Mouse (Mus musculus) embryonic facial prominence, embryonic 13.5 days (tissue): ENCODE data around the gene Gatb. TPM values are rescaled to one million over a fixed set of nuclear protein-coding genes. Genes with fewer than 3 reads are reported as not detected.
A peak's percentile ranks its signal among the peaks of the same experiment; 100 is the strongest.
"Not testable (repeated sequence)": the region's sequence is repeated elsewhere in the genome, so short reads cannot be mapped to it uniquely, and the experiment has no call there.

Experiments
- ATAC-seq: fragments of 200-750 bp; cut with Nextera tagmentation; 2 replicates; pipeline ENCODE4 v1.8.0; 2017; ENCODE audit warnings: low read depth; ENCODE audit not compliant: insufficient number of reproducible peaks, insufficient read depth, low FRiP score, low TSS enrichment
- H3K27ac ChIP-seq: fragments of 300-500 bp; sonication (generic); 2 replicates; pipeline ENCODE4 v1.5.1; 2015; ENCODE audit warnings: moderate library complexity, mild to moderate bottlenecking, inconsistent platforms
- H3K27me3 ChIP-seq: fragments of 300-500 bp; sonication (generic); 2 replicates; pipeline ENCODE4 v1.6.1; 2015; ENCODE audit warnings: mild to moderate bottlenecking, inconsistent platforms
- H3K36me3 ChIP-seq: fragments of 300-500 bp; sonication (generic); 2 replicates; pipeline ENCODE4 v1.6.1; 2015; ENCODE audit warnings: mild to moderate bottlenecking, inconsistent platforms
- H3K4me1 ChIP-seq: fragments of 300-500 bp; sonication (generic); 2 replicates; pipeline ENCODE4 v1.6.1; 2015; ENCODE audit warnings: inconsistent platforms
- H3K4me2 ChIP-seq: fragments of 300-500 bp; sonication (generic); 2 replicates; pipeline ENCODE4 v1.6.1; 2015; ENCODE audit warnings: moderate library complexity, mild to moderate bottlenecking, inconsistent platforms
- H3K4me3 ChIP-seq: fragments of 300-500 bp; sonication (generic); 2 replicates; pipeline ENCODE4 v1.5.1; 2015; ENCODE audit warnings: mild to moderate bottlenecking, inconsistent platforms
- H3K9ac ChIP-seq: fragments of 300-500 bp; sonication (generic); 2 replicates; pipeline ENCODE4 v1.6.1; 2015; ENCODE audit warnings: mild to moderate bottlenecking, inconsistent platforms
- H3K9me3 ChIP-seq: fragments of 300-500 bp; sonication (generic); 2 replicates; pipeline ENCODE4 v1.6.1; 2016; ENCODE audit warnings: inconsistent platforms
- WGBS: fragments of 180-500 bp; shearing (Covaris S2); methylation state at CpG from one replicate; pipeline ENCODE4 v1.1.7; 2015; ENCODE audit warnings: mixed read lengths; 5-methylcytosine and 5-hydroxymethylcytosine counted together
- polyA plus RNA-seq: library from polyadenylated mRNA; unstranded; fragments of >200 nt; fragmentation: Nextera tagmentation; extraction: Ambion mirVana; gene quantifications from 2 replicates; pipeline ENCODE4 v1.2.1, GENCODE M21; 2015

The Gatb gene
- polyA plus RNA-seq, 1 experiment from 2014 or later, result 22.5 TPM

DNA sequence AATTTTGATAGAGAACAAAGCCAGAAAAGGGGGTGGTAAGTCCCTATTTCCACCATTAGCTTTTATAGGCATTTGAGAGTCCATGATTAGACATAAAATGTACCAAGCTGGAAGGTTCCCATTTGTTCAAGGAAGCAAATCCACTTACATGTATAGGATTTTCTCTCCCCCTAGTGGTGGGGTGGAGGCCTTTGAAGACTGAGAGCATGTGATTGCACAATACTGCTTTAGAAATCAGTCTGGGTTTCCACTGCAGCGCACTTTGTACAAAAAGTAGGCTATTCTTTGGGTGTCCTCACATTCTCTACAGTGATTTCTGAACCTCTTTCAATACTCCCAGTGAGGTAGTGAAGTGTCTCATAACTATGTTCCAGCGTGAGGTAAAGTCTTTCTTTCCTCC is 2.6 kb upstream of the Gatb start:
- ATAC-seq, result no peak
- Histone ChIP-seq H3K27ac (no peak overlapping the region), H3K27me3 (no peaks in the 10 kb centered on the region), H3K4me2 (no peak overlapping the region), H3K9me3 (no peaks in the 10 kb centered on the region), H3K36me3 (no peaks in the 10 kb centered on the region), H3K9ac (no peak overlapping the region), H3K4me3 (no peak overlapping the region), H3K4me1 (peaks cover 3% of the 10 kb centered on the region; the same call in 1 of the 2 replicates)
- 66% methylated on average over 2 of the region's 2 CpGs for WGBS

DNA sequence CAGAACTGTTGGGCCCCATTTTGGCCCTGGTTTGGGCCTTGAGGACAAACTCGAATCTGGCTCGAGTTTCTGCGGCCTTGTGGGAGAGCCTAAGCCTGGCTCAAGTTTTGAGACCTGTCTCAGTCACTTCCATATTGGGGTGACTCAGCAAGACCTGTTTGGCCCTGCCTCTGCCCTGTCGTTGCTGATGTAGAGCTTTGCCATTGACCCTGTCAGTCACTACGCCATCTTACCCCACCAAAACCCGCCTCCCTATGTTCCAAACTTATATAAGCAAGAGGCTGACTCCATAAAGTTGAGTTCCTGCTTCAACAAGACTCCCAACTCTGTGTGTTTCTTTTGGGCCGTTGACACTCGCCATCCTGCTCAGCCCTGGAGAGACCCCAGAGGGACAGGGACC is 1.4 kb upstream of the Gatb start:
- H3K4me3 ChIP-seq, H3K27ac ChIP-seq, H3K36me3 ChIP-seq, ATAC-seq, H3K9ac ChIP-seq, H3K27me3 ChIP-seq, H3K9me3 ChIP-seq, H3K4me2 ChIP-seq, H3K4me1 ChIP-seq: not testable (repeated sequence)
- WGBS, result 88% methylated on average over 8 of the region's 8 CpGs

DNA sequence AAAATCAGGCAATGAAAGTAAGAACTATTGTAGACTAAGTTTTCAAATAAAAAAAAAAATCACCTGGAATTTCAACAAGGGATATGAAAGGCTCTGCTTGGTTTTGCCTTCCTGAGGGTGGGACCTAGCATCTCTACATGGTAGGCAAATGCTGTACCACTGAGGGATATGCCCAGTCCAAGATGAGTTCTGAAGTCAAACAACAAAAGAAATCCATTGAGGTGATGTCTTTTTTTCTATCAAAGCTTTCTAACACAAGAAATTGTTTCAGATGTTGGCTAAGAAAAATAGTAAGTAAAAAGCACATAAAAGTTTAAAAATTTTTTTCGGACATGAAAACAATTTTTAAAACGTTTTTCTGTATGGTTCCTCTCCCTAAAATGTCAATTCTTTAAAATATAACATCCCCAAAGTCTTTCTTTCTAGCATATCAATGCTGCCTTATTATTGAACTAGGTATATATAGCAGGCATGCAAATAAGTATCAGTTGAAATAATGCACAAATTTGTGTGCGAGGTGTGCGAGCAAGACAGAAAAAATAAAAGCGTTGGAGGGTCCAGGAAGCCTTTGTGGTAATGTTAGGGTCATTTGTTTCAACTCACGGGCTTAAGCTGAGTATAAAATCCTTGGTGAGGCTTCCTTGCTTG is 579 bp upstream of the Gatb start:
- no peaks in the 10 kb centered on the region for H3K9me3 ChIP-seq
- H3K4me1 ChIP-seq, result peaks cover 3% of the 10 kb centered on the region; the same call in 1 of the 2 replicates
- H3K36me3 ChIP-seq, result no peaks in the 10 kb centered on the region; the same call in 1 of the 2 replicates
- H3K27me3 ChIP-seq, result no peaks in the 10 kb centered on the region
- no peak for ATAC-seq
- 23% methylated on average over 6 of the region's 6 CpGs for WGBS
- peak overlapping the region; percentile 74 for H3K4me3 ChIP-seq
- no peak overlapping the region for H3K27ac ChIP-seq
- H3K4me2 ChIP-seq, result peak overlapping the region; percentile 83
- peak overlapping the region; percentile 61 for H3K9ac ChIP-seq

DNA sequence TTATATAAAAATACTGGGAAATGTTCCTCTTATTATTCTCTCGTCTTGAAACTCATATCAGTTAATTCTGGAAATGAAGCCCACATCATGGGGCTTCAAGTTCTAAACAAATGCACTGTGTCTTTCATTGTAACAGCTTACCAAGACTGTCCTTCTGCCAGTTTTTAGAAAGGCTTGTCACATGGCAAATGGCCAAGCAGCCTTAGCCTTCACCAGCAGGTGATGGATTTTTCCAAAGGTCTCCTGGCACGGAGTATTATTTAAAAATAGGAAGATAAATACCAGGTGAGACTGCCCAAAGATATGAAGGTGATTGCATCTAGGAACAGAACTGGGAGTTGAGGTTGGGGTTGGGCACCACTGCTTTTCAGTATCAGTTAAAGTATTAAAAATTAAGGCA is 8.8 kb downstream of the Gatb start:
- Histone ChIP-seq H3K27ac (no peak overlapping the region), H3K36me3 (0 out of 2 replicates have a peak, but pooled peaks cover 5% of the 10 kb centered on the region), H3K27me3 (no peaks in the 10 kb centered on the region), H3K4me3 (no peak overlapping the region), H3K4me1 (no peaks in the 10 kb centered on the region), H3K4me2 (no peak overlapping the region), H3K9me3 (no peaks in the 10 kb centered on the region), H3K9ac (no peak overlapping the region)
- 75% methylated on average over 2 of the region's 2 CpGs for WGBS
- ATAC-seq, result no peak

DNA sequence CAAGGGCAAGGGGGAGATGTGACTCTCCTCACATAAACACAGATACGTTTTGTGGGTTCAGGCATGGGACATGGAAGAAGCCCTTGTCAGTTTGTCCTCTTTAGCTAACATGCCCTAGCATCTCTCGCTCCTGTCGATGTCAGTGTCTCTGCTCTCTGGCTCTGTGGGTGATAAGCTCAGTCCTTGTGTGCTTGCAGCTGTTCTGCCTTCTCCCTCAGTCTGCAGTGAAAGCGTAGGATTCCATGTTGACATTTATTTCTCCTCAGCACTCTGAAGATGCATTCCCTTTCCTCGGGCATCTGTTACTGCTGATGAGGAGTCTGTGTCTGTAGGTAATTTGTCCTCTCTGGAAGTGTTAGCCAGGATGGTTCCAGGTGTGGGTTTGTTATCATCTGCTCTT is 9.3 kb downstream of the Gatb start:
- Histone ChIP-seq H3K4me1 (no peaks in the 10 kb centered on the region), H3K4me3 (no peak overlapping the region), H3K27me3 (no peaks in the 10 kb centered on the region), H3K9ac (no peak overlapping the region), H3K4me2 (no peak overlapping the region), H3K9me3 (no peaks in the 10 kb centered on the region), H3K27ac (no peak overlapping the region), H3K36me3 (0 out of 2 replicates have a peak, but pooled peaks cover 5% of the 10 kb centered on the region)
- no peak for ATAC-seq
- 86% methylated on average over 5 of the region's 5 CpGs for WGBS

DNA sequence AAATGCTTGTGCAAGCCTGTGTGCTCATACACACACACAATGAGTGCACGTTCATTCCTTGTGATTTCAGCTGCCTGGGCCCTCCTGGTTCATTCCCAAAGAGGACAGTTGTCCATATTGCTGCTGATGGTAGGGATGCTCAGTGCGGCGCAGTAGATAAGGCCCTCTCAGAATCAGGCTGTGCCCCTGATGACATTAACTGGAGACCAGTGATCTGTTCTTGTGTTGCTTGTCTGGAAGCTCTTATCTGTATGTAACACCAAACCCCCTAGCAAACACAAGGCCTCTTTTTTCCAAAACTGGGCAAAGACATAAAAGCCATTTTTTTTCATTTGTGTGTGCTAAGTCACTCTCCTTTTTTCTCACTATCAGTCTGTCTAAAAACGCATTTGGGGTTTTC is 11.0 kb downstream of the Gatb start:
- no peak overlapping the region for H3K9ac ChIP-seq
- WGBS, result 87% methylated on average over 4 of the region's 4 CpGs
- no peak overlapping the region for H3K4me3 ChIP-seq
- no peaks in the 10 kb centered on the region for H3K4me1 ChIP-seq
- no peak for ATAC-seq
- no peak overlapping the region for H3K27ac ChIP-seq
- no peaks in the 10 kb centered on the region for H3K27me3 ChIP-seq
- 0 out of 2 replicates have a peak, but pooled peaks cover 5% of the 10 kb centered on the region for H3K36me3 ChIP-seq
- H3K4me2 ChIP-seq, result no peak overlapping the region
- no peaks in the 10 kb centered on the region for H3K9me3 ChIP-seq

DNA sequence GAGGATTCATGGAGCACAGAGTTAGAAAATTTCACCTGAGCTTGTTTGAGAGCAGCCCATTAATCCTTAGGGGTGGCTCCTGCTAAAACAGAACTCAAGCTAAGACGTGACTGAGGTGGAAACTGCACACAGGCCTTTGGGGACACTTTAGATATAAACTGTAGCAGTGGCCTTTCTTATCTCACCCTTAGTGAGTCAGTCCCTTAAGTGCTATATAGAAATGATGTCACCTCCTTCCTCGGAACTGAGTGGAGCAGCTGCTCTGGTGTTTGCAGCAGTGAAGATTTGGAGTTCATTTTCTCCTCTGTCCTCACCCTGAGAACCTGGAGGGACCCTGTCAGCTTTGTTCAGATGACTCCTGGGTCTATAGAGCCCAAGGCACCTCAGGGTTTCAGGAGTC is 14.8 kb downstream of the Gatb start:
- ATAC-seq, result no peak
- Histone ChIP-seq H3K4me1 (no peaks in the 10 kb centered on the region), H3K9me3 (no peaks in the 10 kb centered on the region), H3K27me3 (no peaks in the 10 kb centered on the region), H3K9ac (no peak overlapping the region), H3K4me2 (no peak overlapping the region), H3K4me3 (no peak overlapping the region), H3K27ac (no peak overlapping the region), H3K36me3 (no peaks in the 10 kb centered on the region)
- 74% methylated on average over 2 of the region's 2 CpGs for WGBS

DNA sequence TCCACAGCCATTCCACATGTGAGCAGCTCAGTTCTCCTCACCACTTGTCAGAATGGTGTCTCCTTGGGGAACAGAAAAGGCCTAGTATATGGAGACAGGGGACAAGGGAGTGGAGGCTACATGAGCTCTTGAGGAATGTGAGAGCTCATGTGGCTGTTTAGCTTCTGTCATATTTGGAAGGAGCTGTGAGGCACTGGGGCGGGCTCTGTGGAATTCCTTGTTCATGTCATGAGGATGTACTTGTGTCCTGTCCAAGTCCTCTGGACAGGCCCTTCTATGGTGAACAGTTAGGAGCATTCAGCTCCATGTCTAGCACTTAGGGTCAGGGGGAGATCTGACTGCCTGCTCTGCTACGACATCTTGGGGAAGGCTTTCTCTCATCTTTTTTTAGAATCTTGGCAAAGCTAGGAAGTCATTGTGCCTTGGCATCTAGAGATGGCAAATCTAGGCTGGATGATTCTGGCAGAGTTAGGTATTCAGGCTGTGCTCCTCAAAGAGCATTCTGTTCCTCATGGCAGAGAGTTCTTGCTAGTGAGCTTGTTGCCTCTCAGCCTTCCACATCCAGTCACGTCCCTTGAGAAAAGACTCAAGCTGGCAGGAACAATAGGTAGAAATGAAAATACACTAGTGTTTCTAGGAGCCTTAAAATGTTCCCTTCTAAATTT is 16.3 kb downstream of the Gatb start:
- ATAC-seq, result no peak
- Histone ChIP-seq H3K9ac (no peak overlapping the region), H3K27me3 (no peaks in the 10 kb centered on the region), H3K4me2 (no peak overlapping the region), H3K36me3 (no peaks in the 10 kb centered on the region), H3K4me1 (no peaks in the 10 kb centered on the region), H3K9me3 (no peaks in the 10 kb centered on the region), H3K27ac (no peak overlapping the region), H3K4me3 (no peak overlapping the region)
- 89% methylated on average over 3 of the region's 3 CpGs for WGBS

DNA sequence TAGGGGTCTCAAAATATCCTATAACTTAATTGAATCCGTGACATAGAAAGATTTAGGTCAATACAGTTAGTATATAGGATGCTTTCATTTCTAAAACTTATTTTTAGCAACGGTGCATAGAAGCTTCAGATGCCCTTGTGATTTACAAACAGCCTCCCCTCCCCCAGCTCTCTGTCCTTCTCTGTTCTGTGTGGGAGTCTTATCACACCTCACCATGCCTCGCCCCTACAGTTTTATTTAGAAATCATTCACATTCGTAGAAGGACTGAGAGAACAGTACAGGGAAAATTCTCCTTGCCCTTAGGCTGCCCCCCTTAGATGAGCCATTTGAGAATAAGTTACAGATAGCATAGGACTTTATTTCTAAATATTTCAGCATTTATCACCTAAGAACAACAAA is 18.1 kb downstream of the Gatb start:
- H3K4me3 ChIP-seq, result no peak overlapping the region
- H3K4me2 ChIP-seq, result no peak overlapping the region
- H3K27ac ChIP-seq, result no peak overlapping the region
- no peaks in the 10 kb centered on the region for H3K36me3 ChIP-seq
- H3K9ac ChIP-seq, result no peak overlapping the region
- WGBS, result 81% methylated on average over 4 of the region's 4 CpGs
- ATAC-seq, result no peak
- no peaks in the 10 kb centered on the region for H3K9me3 ChIP-seq
- H3K4me1 ChIP-seq, result no peaks in the 10 kb centered on the region
- no peaks in the 10 kb centered on the region for H3K27me3 ChIP-seq

DNA sequence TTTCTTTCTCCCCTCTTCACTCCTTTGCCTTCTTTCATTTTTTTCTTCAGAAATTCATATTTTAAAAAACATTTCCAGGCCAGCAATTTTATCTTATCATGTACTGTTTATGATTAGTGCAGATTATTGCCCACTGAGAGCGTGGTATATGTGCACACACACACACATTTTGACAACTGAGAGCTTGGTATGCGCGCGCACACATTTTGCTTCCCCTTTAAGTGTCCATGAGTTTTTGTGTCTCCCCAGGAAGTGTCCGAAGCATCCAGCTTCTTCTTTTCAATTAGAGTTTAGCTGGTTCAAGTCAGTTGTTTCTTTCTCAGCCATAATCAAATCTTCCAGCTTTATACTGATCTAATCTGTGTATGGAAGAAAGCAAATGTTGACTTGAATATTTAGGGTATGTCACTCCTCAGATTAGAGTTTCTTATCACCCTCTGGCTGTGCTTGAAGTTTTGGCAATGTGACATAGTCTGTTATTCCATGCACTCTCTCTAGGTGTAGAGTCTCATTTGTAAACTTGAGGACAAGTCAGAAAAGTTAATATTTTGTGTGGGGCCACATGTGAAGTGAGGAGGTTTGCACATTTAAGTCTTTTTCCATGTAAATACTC is 18.8 kb downstream of the Gatb start:
- Histone ChIP-seq H3K36me3 (no peaks in the 10 kb centered on the region), H3K9me3 (no peaks in the 10 kb centered on the region), H3K4me3 (no peak overlapping the region), H3K27ac (no peak overlapping the region), H3K4me1 (no peaks in the 10 kb centered on the region), H3K4me2 (no peak overlapping the region), H3K9ac (no peak overlapping the region), H3K27me3 (no peaks in the 10 kb centered on the region)
- 89% methylated on average over 5 of the region's 5 CpGs for WGBS
- ATAC-seq, result no peak

DNA sequence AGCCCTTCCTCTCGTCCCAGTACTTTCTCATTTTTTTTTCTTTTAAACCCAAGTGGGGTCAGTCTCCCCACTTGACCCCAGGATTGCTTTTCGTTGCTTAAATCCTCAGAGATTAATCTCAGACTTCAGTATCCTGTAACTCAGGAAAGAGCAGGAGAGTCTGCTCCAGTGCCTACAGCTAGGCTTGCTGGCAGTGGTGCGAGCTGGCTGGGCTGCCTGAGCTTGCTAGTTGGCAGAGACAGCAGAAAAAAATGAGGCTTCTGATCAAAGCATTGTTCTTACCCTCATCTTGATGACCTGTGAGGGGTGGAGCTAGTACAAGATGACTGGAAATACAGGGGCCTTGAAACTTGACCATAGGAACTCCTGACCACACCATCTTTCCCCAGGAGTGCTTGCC is 20.5 kb downstream of the Gatb start:
- H3K27ac ChIP-seq, result no peak overlapping the region
- H3K27me3 ChIP-seq, result no peaks in the 10 kb centered on the region
- 44% methylated on average over 3 of the region's 3 CpGs for WGBS
- ATAC-seq, result no peak
- H3K36me3 ChIP-seq, result no peaks in the 10 kb centered on the region
- H3K9me3 ChIP-seq, result no peaks in the 10 kb centered on the region
- no peaks in the 10 kb centered on the region for H3K4me1 ChIP-seq
- no peak overlapping the region for H3K4me2 ChIP-seq
- H3K4me3 ChIP-seq, result no peak overlapping the region
- no peak overlapping the region for H3K9ac ChIP-seq

DNA sequence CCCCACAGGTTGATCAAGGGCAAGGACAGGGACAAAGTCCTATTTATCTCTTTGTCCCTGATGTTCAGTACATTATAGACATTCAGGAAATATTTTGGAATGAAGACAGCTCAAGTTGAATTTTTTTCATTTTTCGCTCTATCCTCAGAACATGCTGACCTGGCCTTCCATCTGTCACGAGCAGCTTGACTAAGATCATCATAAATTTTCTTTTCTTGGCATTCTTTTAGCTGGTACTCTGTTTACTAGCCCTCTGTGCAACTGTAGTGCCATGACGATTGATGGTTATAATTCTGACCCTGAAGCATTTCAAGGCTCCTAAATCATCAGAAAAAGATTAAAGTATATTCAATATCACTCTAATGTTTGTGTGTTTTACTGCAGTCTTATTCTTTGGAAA is 25.6 kb downstream of the Gatb start:
- no peaks in the 10 kb centered on the region for H3K36me3 ChIP-seq
- H3K4me2 ChIP-seq, result no peak overlapping the region
- no peak overlapping the region for H3K4me3 ChIP-seq
- no peaks in the 10 kb centered on the region for H3K9me3 ChIP-seq
- H3K4me1 ChIP-seq, result peaks cover 5% of the 10 kb centered on the region; the same call in 1 of the 2 replicates
- 88% methylated on average over 3 of the region's 3 CpGs for WGBS
- no peak overlapping the region for H3K27ac ChIP-seq
- no peak for ATAC-seq
- H3K27me3 ChIP-seq, result no peaks in the 10 kb centered on the region
- H3K9ac ChIP-seq, result no peak overlapping the region
